Mouse (Mus musculus) limb, embryonic 13.5 days (tissue): ENCODE data around the gene Egfl7. TPM values are rescaled to one million over a fixed set of nuclear protein-coding genes. Genes with fewer than 3 reads are reported as not detected.

ENCODE experiments used
- ATAC-seq: fragments of 200-750 bp; cut with Nextera tagmentation; 2 replicates; pipeline ENCODE4 v1.8.0; 2017; ENCODE audit warnings: low read depth, moderate number of reproducible peaks, moderate TSS enrichment; ENCODE audit not compliant: low FRiP score
- H3K27ac ChIP-seq: fragments of 300-500 bp; sonication (generic); 2 replicates; pipeline ENCODE4 v1.5.1; 2015; ENCODE audit warnings: inconsistent platforms, mild to moderate bottlenecking, moderate library complexity
- H3K27me3 ChIP-seq: fragments of 300-500 bp; sonication (generic); 2 replicates; pipeline ENCODE4 v1.6.1; 2015; ENCODE audit warnings: mild to moderate bottlenecking, inconsistent platforms
- H3K36me3 ChIP-seq: fragments of 300-500 bp; sonication (generic); 2 replicates; pipeline ENCODE4 v1.6.1; 2015; ENCODE audit warnings: inconsistent platforms, mild to moderate bottlenecking, moderate library complexity
- H3K4me1 ChIP-seq: fragments of 300-500 bp; sonication (generic); 2 replicates; pipeline ENCODE4 v1.6.1; 2015; ENCODE audit warnings: inconsistent platforms
- H3K4me2 ChIP-seq: fragments of 300-500 bp; sonication (generic); replicated peaks from 2 replicates; pipeline ENCODE4 v1.6.1; 2015; ENCODE audit warnings: inconsistent platforms, mild to moderate bottlenecking, moderate library complexity
- H3K4me3 ChIP-seq: fragments of 300-500 bp; sonication (generic); 2 replicates; pipeline ENCODE4 v1.5.1; 2015; ENCODE audit warnings: moderate library complexity, mild to moderate bottlenecking, inconsistent platforms
- H3K9ac ChIP-seq: fragments of 300-500 bp; sonication (generic); 2 replicates; pipeline ENCODE4 v1.6.1; 2015; ENCODE audit warnings: mild to moderate bottlenecking, inconsistent platforms
- H3K9me3 ChIP-seq: fragments of 300-500 bp; sonication (generic); 2 replicates; pipeline ENCODE4 v1.6.1; 2016; ENCODE audit warnings: inconsistent platforms
- WGBS: fragments of 180-500 bp; shearing (Covaris S2); methylation state at CpG from one replicate; pipeline ENCODE4 v1.1.7; 2015; 5-methylcytosine and 5-hydroxymethylcytosine counted together
- polyA plus RNA-seq: library from polyadenylated mRNA; unstranded; fragments of >200 nt; fragmentation: Nextera tagmentation; extraction: Ambion mirVana; gene quantifications from 2 replicates; pipeline ENCODE4 v1.2.1, GENCODE M21; 2015

Egfl7 gene
- polyA plus RNA-seq, 1 experiment from 2014 or later = 103 TPM

DNA sequence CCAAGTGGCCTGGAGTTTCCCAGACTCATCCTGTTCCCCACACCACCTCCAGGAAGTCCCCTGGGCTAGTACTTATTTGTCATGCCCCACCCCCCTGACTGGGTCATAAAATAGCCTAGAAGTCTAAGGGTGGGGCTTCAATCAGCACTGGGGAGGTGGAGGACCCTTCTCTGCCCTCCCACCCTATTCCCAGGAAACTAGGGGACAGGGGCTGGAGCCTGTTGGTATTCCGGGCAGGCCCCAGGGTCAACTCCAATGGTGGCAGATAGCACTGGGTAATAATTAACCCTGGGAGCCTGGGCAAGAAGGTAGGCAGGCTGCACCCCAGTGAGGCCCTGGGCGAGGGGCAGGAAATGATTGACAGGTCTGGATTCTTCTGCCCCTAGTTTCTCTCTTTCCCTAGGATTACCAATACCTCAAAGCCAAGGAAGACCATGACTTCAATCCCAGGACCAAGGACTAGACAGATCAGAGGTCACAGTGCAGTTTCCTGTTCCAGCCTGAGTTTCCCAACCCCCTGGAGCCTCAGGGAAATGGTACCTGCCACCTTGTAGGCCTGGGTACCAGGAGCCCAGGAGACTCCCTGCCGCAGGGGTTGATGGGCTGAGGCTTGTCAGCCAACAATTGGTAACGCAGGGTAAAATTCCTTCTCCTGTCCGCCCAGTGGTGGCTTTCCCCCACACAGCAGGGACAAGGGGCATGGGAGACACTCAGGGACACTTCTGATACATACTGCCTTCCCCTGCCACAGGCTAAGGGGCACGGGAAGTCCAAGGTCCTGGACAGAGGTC, 15.3 kb downstream of the Egfl7 start:
- H3K27ac ChIP-seq = no peak overlapping the region
- H3K9ac ChIP-seq = no peak overlapping the region
- no peaks in the 10 kb centered on the region for H3K4me1 ChIP-seq
- no peak for ATAC-seq
- H3K9me3 ChIP-seq = no peaks in the 10 kb centered on the region
- H3K4me2 ChIP-seq = no peak overlapping the region
- H3K4me3 ChIP-seq = no peak overlapping the region
- no peaks in the 10 kb centered on the region for H3K27me3 ChIP-seq
- H3K36me3 ChIP-seq = peaks cover 41% of the 10 kb centered on the region
- WGBS = 76% methylated on average over 6 of the region's 6 CpGs

DNA sequence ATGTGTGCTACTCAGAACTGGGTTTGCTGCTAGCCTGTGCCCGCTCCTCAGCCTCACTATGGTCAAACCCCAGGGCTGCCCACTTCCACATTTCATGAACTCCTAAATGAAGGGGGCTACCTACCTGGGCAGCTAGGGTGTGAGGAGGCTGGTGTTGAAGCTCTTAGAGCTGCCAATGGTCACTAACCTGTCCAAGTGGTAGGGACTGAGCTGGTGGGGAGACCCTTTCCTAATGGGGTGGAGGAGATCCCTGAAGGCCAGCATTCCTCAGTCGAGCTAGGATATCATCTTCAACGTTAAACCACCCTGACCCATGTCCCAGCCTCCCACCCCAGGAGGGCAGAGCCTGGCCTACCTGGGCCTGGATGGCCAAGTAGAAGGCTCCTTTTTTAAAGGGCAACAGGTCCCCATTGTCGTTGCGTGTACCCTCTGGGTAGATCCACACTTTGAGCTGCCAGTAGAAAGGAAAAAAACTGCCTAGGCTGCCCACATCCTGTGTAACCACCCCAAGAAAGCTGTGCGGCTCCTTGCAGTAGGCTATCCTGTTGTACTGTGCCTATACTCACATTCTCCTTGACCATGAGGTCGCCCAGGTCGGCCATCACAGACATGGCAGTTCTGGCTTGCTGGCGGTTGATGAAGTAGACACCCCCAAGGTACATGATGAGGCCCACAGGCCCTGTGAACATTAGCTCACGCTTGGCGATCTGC, 16.1 kb downstream of the Egfl7 start:
- WGBS = 90% methylated on average over 11 of the region's 11 CpGs

DNA sequence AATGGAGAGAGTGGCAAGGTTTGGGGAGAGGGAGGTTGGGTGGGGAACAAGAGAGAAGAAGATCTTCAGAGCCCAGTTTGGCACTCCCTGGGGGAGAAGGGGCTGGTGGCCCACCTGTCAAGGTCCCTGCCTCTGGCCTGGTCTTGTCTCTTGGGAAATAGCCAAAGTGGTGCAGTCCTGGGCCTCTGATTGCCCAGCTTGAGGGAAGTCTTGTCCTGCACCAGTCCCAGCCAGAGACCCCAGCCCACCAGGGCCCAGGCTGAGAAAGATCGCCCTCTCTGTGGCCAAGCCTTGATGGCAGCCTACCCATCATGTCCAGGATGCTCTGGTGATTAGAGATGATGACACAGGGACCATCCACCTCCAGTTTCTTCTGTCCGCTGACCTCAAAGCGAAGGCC, 17.1 kb downstream of the Egfl7 start:
- H3K36me3 ChIP-seq = peaks cover 36% of the 10 kb centered on the region
- no peak overlapping the region for H3K27ac ChIP-seq
- no peak overlapping the region for H3K9ac ChIP-seq
- WGBS = 97% methylated on average over 3 of the region's 3 CpGs
- H3K27me3 ChIP-seq = no peaks in the 10 kb centered on the region
- no peak overlapping the region for H3K4me3 ChIP-seq
- no peak for ATAC-seq
- no peaks in the 10 kb centered on the region for H3K9me3 ChIP-seq
- H3K4me1 ChIP-seq = no peaks in the 10 kb centered on the region
- no peak overlapping the region for H3K4me2 ChIP-seq

More for the DNA sequence above, 16.1 kb downstream of the Egfl7 start:
- Histone ChIP-seq H3K4me1 (no peaks in the 10 kb centered on the region), H3K27ac (no peak overlapping the region), H3K9ac (no peak overlapping the region), H3K4me2 (no peak overlapping the region), H3K27me3 (no peaks in the 10 kb centered on the region), H3K4me3 (no peak overlapping the region), H3K9me3 (no peaks in the 10 kb centered on the region), H3K36me3 (peaks cover 41% of the 10 kb centered on the region)
- no peak for ATAC-seq

DNA sequence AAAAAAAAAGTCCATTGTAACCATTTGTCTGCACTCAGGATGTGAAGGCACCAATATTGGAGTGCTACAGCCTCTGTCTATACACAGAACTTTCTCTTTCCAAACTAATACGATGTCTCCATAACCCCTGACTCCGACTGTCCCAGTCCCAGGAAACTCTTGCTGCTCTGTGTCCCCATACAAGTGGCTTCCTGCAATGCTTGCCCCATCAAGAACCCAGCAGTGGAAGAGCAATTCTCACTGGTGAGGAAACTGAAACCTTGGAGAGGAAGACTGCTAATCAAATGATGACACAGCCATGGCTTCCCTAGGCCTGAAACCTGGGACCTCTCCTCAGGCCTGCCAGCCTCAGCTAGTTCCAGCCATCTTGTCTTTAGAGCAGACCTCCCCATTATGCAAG, 18.0 kb downstream of the Egfl7 start:
- Histone ChIP-seq H3K9me3 (no peaks in the 10 kb centered on the region), H3K4me2 (no peak overlapping the region), H3K27ac (no peak overlapping the region), H3K9ac (no peak overlapping the region), H3K4me3 (no peak overlapping the region), H3K4me1 (peaks cover 3% of the 10 kb centered on the region), H3K27me3 (peaks cover 2% of the 10 kb centered on the region; the same call in 1 of the 2 replicates), H3K36me3 (peaks cover 31% of the 10 kb centered on the region)
- 94% methylated on average over 2 of the region's 2 CpGs for WGBS
- no peak for ATAC-seq

DNA sequence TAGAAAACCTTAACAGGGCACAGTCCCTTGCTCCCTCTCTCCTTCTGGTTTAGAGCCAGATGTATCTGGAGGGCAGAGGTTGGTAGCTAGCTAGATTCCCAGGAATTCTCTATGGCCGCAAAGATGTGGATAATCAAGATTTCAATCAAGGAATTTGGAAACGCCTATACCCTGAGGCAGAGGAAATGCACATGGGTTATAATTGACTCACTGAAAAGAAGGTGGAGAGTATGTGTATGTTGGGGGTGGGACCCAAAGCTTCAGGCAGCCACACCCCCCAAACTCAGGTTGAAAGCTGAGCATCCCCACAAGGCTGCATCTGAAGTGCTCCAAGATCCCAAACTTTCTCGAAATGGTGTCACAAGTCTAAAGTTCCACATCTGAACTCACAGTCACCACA, 18.6 kb downstream of the Egfl7 start:
- no peak for ATAC-seq
- Histone ChIP-seq H3K4me1 (peaks cover 9% of the 10 kb centered on the region), H3K36me3 (peaks cover 25% of the 10 kb centered on the region), H3K27ac (no peak overlapping the region), H3K27me3 (peaks cover 2% of the 10 kb centered on the region; the same call in 1 of the 2 replicates), H3K9ac (no peak overlapping the region), H3K4me2 (no peak overlapping the region), H3K9me3 (no peaks in the 10 kb centered on the region), H3K4me3 (no peak overlapping the region)
- 70% methylated on average over 3 of the region's 3 CpGs for WGBS

DNA sequence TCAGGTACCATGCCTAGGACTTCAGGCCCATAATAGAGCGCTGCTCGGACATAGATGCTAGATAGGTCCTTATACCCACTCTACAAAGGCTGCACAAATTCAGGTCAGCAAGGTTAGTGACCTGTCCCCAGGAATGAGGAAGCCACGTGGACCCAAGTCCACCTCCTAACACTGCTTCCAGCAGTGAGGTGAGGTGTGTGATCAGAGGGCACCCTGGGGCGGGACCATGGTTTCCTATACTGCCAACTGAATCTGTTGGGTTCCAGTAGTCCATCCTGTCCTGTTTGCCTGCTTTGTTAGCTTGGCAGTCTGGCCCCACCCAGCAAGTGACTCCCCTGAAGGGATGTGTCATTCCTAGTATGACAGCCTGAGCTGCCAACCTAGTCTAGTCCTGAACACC, 20.2 kb downstream of the Egfl7 start:
- Histone ChIP-seq H3K4me2 (no peak overlapping the region), H3K36me3 (peaks cover 10% of the 10 kb centered on the region), H3K9me3 (no peaks in the 10 kb centered on the region), H3K4me1 (peaks cover 16% of the 10 kb centered on the region), H3K4me3 (no peak overlapping the region), H3K27me3 (peaks cover 2% of the 10 kb centered on the region; the same call in 1 of the 2 replicates), H3K9ac (no peak overlapping the region), H3K27ac (no peak overlapping the region)
- whole genome bisulfite sequencing = 82% methylated on average over 4 of the region's 4 CpGs
- no peak for ATAC-seq

DNA sequence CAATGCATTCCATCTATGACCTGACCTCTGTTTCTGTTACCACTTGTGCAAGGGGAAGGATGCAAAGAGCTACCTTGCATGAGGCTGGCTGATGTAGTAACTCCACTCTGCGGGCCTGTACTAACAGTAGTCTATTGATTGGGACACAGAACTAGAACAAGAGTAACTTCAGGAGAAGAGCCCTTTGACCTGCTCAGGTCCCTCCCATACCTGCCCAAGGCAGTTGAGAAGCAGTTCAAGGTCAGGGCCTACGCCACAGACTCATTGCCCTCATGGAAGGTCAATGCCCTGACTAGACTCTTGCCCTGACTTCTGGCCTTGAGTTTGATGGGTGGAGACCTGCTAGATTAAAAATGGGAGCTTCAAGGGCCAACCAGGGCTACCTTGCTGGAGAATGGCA, 20.9 kb downstream of the Egfl7 start:
- H3K36me3 ChIP-seq = peaks cover 9% of the 10 kb centered on the region
- no peak overlapping the region for H3K27ac ChIP-seq
- H3K4me3 ChIP-seq = no peak overlapping the region
- no peak for ATAC-seq
- no peak overlapping the region for H3K4me2 ChIP-seq
- no peak overlapping the region for H3K9ac ChIP-seq
- H3K4me1 ChIP-seq = peaks cover 16% of the 10 kb centered on the region
- 93% methylated on average over 2 of the region's 2 CpGs for WGBS
- peaks cover 6% of the 10 kb centered on the region for H3K27me3 ChIP-seq
- H3K9me3 ChIP-seq = no peaks in the 10 kb centered on the region

DNA sequence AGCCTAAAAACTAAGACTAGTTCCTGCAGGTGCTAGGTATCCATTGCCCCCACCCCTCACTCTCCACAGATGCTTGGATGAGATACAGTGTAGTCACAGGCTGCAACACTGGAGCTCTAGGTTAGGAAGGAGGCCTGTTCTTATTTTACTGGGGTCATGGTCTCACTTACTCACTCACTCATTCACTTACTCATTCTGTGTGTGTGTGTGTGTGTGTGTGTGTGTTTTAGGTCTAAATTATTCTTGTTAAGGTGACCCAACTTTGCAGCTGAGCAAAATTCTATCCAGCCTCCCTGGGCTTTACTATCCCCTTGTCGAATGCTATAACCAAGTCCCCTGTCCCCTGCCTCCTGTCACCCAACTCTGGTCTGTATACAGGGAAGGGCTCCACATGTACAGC, 21.8 kb downstream of the Egfl7 start:
- Histone ChIP-seq H3K36me3 (peaks cover 3% of the 10 kb centered on the region; the same call in 1 of the 2 replicates), H3K4me3 (no peak overlapping the region), H3K4me1 (peaks cover 16% of the 10 kb centered on the region), H3K27me3 (peaks cover 9% of the 10 kb centered on the region), H3K9me3 (no peaks in the 10 kb centered on the region), H3K27ac (no peak overlapping the region), H3K9ac (no peak overlapping the region; the same call in 1 of the 2 replicates), H3K4me2 (no peak overlapping the region)
- WGBS = 93% methylated on average over 1 of the region's 1 CpGs
- no peak for ATAC-seq

DNA sequence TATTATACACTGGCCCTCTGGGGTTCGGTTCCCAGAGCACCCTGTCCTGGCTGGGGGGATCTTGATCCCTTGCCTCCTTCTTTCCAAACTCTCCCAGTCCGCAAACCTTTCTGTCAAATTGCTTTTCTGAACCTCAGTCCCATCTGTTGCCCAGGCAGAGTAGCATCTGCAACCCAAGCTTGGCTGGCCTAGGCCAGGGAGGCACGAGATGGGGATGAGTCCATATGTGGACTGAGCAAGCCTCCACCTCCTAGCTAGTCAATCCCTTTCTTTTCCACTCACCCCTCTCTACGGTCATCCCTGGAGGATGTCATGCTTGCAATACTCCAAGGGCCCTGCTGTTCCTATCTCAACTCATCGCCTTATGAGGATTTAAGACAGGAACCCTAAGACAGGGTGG, 22.8 kb downstream of the Egfl7 start:
- Histone ChIP-seq H3K4me3 (peak overlapping the region; percentile 73), H3K4me1 (peaks cover 24% of the 10 kb centered on the region), H3K9ac (peak overlapping the region; percentile 83), H3K27ac (no peak overlapping the region), H3K4me2 (peak overlapping the region; percentile 83), H3K27me3 (peaks cover 11% of the 10 kb centered on the region), H3K9me3 (no peaks in the 10 kb centered on the region), H3K36me3 (no peaks in the 10 kb centered on the region)
- 77% methylated on average over 5 of the region's 5 CpGs for WGBS
- ATAC-seq = no peak

DNA sequence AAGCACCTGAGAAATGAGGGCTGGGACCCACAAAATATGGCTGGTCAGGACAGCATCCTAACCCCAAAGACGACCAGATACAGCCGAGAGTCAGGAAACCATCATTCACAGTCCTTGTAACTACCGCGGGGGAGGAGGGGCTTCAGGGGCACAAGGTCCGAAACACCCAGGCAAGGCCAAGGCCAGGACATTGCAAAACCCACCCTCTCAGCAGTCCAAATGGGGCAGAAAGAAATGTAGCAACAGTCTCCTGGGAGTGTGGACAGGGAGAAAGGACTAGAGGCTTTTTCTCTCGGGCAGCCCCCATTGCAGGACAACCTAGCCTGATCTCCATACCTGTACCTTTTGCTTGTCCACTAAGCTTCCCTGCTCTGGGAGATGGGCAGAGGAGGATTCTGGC, 23.3 kb downstream of the Egfl7 start:
- no peak; the same call in 1 of the 2 replicates for ATAC-seq
- 16% methylated on average over 6 of the region's 6 CpGs for WGBS
- H3K9ac ChIP-seq = peak overlapping the region; percentile 83
- no peaks in the 10 kb centered on the region for H3K9me3 ChIP-seq
- H3K4me3 ChIP-seq = peak overlapping the region; percentile 73
- no peak overlapping the region for H3K27ac ChIP-seq
- H3K4me1 ChIP-seq = peaks cover 24% of the 10 kb centered on the region
- peak overlapping the region; percentile 83 for H3K4me2 ChIP-seq
- no peaks in the 10 kb centered on the region for H3K36me3 ChIP-seq
- peaks cover 11% of the 10 kb centered on the region for H3K27me3 ChIP-seq

DNA sequence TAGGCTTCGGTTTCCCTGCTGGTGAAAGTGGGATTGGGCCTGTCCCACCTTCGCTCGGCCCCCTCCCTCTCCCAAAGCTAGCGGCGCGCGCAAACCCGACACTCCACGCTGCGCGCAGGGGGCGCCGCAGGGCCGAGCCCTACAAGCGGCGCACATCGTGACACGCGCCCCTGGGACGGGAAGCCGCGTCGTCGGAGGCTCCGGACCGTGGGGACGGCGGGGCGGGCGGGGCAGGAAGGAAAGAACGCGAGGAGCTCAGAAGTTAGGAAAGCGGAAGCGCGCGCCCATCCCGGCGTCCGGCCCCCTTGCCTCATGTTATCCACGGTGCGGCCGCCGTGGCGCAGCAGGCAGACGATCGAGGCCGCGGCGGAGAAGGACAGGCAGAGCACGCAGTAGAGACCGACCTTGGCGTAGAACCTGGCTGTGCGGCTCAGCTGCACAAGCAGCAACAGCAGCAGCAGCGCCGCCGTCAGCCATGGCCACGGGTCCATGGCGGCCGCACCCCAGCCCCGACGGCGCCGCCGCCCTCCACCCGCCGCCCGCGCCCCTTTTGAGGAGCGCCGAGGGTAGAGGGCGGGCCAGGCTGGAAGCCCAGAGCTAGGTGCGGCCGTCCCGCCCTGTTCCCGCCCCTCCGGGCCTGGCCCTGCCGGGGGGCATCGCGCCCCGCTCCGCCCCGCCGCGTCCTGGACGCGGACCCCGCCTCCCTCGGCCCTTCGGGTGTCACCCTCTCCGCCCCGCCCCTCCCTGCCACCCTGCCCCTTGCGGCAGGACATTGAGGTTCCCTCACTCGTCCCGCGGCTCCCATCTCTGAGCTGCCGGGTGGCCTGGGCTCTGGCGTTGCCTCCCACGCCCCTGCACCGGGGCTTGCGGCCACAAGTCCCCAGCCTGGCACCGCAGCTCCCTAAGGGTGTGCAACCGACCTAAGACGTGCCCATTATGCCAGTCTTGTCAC, 24.2 kb downstream of the Egfl7 start, which contains the start of gene Agpat2:
Gene Agpat2, minus strand, starts transcription at position 698 of the 952 bp plus-strand sequence.
- WGBS = under 1% methylated on average over 96 of the region's 103 CpGs

More for the DNA sequence above, 24.2 kb downstream of the Egfl7 start, which contains the start of gene Agpat2:
- H3K36me3 ChIP-seq = no peaks in the 10 kb centered on the region
- H3K27me3 ChIP-seq = peaks cover 11% of the 10 kb centered on the region
- peak within 1 kb of the TSS; percentile 83 for H3K9ac ChIP-seq
- peak; percentile 78 for ATAC-seq
- peak within 1 kb of the TSS; percentile 83 for H3K4me2 ChIP-seq
- H3K4me3 ChIP-seq = peak within 1 kb of the TSS; percentile 73
- peaks cover 24% of the 10 kb centered on the region for H3K4me1 ChIP-seq
- H3K27ac ChIP-seq = peak within 1 kb of the TSS; percentile 34; the same call in 1 of the 2 replicates
- H3K9me3 ChIP-seq = no peaks in the 10 kb centered on the region
